Mouse (Mus musculus) adrenal gland, postnatal 25 days (tissue): ENCODE data around the gene Hsdl1. TPM values are rescaled to one million over a fixed set of nuclear protein-coding genes. Genes with fewer than 3 reads are reported as not detected.

Experiments used
- DNase-seq: peaks from one replicate; pipeline ENCODE4 v3.0.0; 2021; ENCODE audit warnings: mixed read lengths
- total RNA-seq: library from RNA; stranded (reverse); gene quantifications from 2 replicates; pipeline ENCODE4 v1.2.3, GENCODE M21; 2021

Gene Hsdl1
- total RNA-seq, 1 experiment from 2014 or later: 64.0 TPM

DNA sequence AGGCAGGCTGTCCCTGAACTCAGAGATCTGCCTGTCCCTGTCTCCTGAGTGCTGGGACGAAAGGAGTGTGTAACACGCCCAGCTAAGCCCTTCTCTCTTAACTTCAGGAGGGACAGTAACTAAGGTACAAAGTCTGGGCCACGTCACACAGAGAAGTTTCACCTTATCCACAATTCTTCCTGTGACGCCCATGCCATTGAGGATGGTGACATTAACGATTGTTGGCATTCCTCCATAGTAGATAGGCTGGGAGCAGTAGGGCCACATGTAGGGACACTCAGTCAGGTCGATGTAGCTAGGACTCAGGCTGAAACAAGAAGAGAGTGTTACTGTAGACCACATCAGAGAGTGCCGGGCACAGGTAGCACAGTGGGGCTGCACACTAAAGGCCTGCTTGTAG lies 46.2 kb downstream of the Hsdl1 start:
- DNase-seq: no peak

DNA sequence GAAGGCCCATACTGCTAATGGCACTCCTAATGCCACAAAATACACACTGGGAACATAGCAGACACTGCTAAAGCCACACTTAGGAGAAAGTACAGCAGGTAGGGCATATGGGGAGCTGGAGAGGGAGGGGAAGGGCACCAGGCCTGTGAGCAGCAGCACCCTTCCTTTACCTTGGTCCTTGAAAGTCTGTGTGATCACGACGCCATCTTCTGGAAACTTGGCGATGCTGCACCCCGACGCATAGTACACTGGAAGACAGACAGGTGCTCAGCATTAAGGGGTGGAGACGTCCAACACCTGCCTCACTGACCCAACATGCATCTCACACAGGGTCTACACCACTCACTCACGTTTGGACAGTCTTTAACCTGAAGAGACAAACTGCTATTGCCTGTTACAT lies 54.9 kb downstream of the Hsdl1 start:
- no peak for DNase-seq

DNA sequence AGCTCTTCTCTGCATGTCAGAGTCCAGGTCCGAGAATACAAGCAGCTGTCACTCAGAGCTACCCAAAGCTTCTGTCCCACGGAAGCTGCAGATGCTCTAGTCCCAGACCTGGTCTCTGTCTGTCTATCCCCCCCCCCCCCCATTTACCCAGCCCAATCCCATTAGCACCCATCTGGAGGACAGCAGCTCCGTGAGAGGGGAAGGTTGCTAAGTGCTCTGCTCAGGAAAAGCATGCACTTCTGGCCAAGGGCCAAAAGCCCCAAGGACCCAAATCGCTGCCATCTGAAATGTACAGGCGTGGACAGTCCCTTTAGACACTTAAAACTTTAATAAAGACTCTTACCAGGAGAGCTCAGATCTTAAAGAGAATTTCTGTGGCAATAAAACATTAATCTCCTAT lies 58.3 kb downstream of the Hsdl1 start:
- DNase-seq: no peak

DNA sequence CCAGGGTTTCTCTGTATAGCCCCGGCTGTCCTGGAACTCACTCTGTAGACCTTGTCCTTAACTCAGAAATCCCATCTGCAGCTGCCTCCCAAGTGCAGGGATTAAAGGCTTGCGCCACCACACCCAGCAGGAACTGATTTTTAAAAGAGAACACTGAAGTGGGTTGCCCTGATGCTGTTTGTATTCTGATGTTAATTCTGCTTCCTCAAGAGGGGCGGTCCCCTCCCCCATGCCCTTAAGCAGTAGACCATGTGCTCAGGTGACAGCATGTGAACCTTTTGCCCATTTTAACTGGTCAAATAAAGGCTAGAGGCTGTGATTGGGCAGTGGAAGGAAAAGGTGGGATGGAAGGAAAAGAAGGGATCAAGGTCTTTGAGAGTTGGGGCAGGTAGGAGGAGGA lies 59.2 kb downstream of the Hsdl1 start:
- DNase-seq: no peak

DNA sequence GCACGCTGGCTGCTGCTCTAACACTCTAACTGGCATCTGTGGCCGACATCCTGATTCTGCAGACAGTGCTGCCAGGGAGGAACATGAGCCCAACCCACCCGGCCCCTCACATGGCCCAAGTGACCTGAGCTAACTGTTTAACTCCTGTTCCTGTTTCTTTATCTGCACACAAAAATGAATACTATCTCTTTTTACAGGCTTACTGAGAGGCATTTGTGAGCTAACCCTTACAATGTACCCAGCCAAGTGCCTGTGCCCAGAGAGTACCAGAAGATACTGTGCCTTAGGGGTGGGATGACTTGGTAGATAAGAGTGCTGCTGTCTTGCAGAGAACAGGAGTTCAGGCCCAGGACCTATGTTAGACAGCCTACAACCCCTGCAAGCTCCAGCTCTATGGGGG lies 60.0 kb downstream of the Hsdl1 start:
- no peak for DNase-seq

DNA sequence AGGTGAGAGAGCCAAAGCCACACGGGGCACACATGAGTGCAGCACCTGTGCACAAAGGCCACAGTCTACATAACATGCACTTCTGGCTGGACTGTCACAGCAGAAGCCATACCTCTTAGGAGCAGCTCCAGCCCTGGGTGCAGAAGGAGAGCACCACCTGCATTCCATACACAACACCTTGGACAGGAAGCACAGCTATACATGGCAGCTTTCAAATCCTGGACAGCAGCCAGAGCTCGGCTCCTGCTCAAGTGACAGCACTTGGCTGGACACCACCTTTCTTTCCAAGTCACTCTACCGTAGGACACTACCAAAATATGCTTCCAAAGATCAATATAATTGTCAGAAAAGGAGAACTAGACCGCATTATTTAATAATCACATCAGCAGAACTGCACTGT lies 61.6 kb downstream of the Hsdl1 start:
- DNase-seq: no peak

Other genes starting within 250 kb of the Hsdl1 start
- gene Hsbp1, start 230.7 kb downstream of the Hsdl1 start, total RNA-seq: 153 and 194 TPM in 2 replicates
- gene Mlycd, start 180.3 kb downstream of the Hsdl1 start, total RNA-seq: 46.2 and 49.0 TPM in 2 replicates
- 73.4 and 110 TPM in 2 replicates for gene Osgin1, start 141.1 kb downstream of the Hsdl1 start, total RNA-seq
- 6.5 and 7.0 TPM in 2 replicates for gene Necab2, start 128.5 kb downstream of the Hsdl1 start, total RNA-seq
- gene Slc38a8, start 73.5 kb downstream of the Hsdl1 start, total RNA-seq: not detected in 2 replicates
- 109 and 122 TPM in 2 replicates for gene Mbtps1, start 16.4 kb downstream of the Hsdl1 start, total RNA-seq
- gene Dnaaf1, start 52 bp upstream of the Hsdl1 start, total RNA-seq: 0.15 TPM in 1 of 2 replicates, not detected in the other
- 14.0 and 15.7 TPM in 2 replicates for gene Taf1c, start 30.0 kb upstream of the Hsdl1 start, total RNA-seq
- not detected in 2 replicates for gene Adad2, start 37.6 kb upstream of the Hsdl1 start, total RNA-seq
- 0.30 and 0.52 TPM in 2 replicates for gene Kcng4, start 60.5 kb upstream of the Hsdl1 start, total RNA-seq
- 4.6 and 6.1 TPM in 2 replicates for gene Wfdc1, start 91.2 kb upstream of the Hsdl1 start, total RNA-seq
- gene Atp2c2, start 124.8 kb upstream of the Hsdl1 start, total RNA-seq: 0.67 and 0.95 TPM in 2 replicates
- 11.3 and 22.1 TPM in 2 replicates for gene Tldc1, start 203.2 kb upstream of the Hsdl1 start, total RNA-seq